In genomic region chr9:40871369-40872155, GRCm38 (mm10) we compare ENCODE assay signal across 8 mouse cellular contexts. TPM values are rescaled to one million over a fixed set of nuclear protein-coding genes. Genes with fewer than 3 reads are reported as not detected.
DNase-seq lines count a peak whose midpoint lies in the region; ATAC-seq and TF ChIP-seq lines count a peak whose summit lies in the region.
"Had no signal": no experiment of that assay in that cellular context is flagged by ENCODE, and none has a peak within 500 bp of the region (broad histone marks: within the 10 kb centered on the region; RNA-seq: fewer than 3 reads in every experiment).

No protein-coding gene starts in this region.

- H3K9ac ChIP-seq in hindbrain, embryonic 11.5 days (ENCODE audit: low read depth, low read length) = no peak overlapping the region

- peak overlapping the region; percentile 35 for H3K4me2 ChIP-seq in hindbrain, embryonic 11.5 days (replicated peaks; ENCODE audit: low read depth, low read length)

- H3K9me3 ChIP-seq in E14TG2a.4 (ENCODE audit: low read length) = no peaks in the 10 kb centered on the region
- no peaks in the 10 kb centered on the region for H3K9me3 ChIP-seq in hindbrain, embryonic 11.5 days (ENCODE audit: control insufficient read depth, low read length)
- H3K9me3 ChIP-seq in megakaryocyte, embryonic 14.5 days = 0 out of 2 replicates have a peak, but pooled peaks cover 3% of the 10 kb centered on the region

- no peak overlapping the region for H3K27ac ChIP-seq in hindbrain, embryonic 11.5 days (ENCODE audit: low read depth, low read length)

- DNase-seq in B cell, adult 2 months = peak; percentile 4 to 7
- peak; percentile 66 for DNase-seq in hindbrain, embryonic 11.5 days (ENCODE audit: low spot score)
- no peak for DNase-seq in cerebellum, postnatal 4 days (ENCODE audit: low spot score in 2 of 2)
- no peak for DNase-seq in layer of hippocampus, adult 9-11 months
- no peak for DNase-seq in urinary bladder, adult 18-20 months (ENCODE audit: low spot score in 2 of 2)
- DNase-seq: thymus, postnatal 25 days had no signal

- no peak for ATAC-seq in hindbrain, embryonic 11.5 days (ENCODE audit: low FRiP score)

- peak overlapping the region; percentile 80 for H3K4me3 ChIP-seq in E14TG2a.4 (replicated peaks; ENCODE audit: low read length)
- H3K4me3 ChIP-seq in hindbrain, embryonic 11.5 days (ENCODE audit: low read depth, low read length) = 0 out of 2 replicates have a peak overlapping the region, but pooled peaks have one; percentile 16
- peak overlapping the region; percentile 80 for H3K4me3 ChIP-seq in megakaryocyte, embryonic 14.5 days (replicated peaks)

- H3K36me3 ChIP-seq in E14TG2a.4 (ENCODE audit: insufficient read depth, low read length) = no peaks in the 10 kb centered on the region
- H3K36me3 ChIP-seq in hindbrain, embryonic 11.5 days (ENCODE audit: control insufficient read depth, insufficient read depth, low read length) = no peaks in the 10 kb centered on the region
- no peaks in the 10 kb centered on the region for H3K36me3 ChIP-seq in megakaryocyte, embryonic 14.5 days (replicated peaks; ENCODE audit: low read length)

- peaks cover 20% of the 10 kb centered on the region for H3K4me1 ChIP-seq in E14TG2a.4 (replicated peaks; ENCODE audit: low read depth, low read length)
- peaks cover 2% of the 10 kb centered on the region; the same call in 1 of the 2 replicates for H3K4me1 ChIP-seq in hindbrain, embryonic 11.5 days (replicated peaks; ENCODE audit: control insufficient read depth, insufficient read depth, low read length)
- H3K4me1 ChIP-seq in megakaryocyte, embryonic 14.5 days = peaks cover 18% of the 10 kb centered on the region

- H3K27me3 ChIP-seq in E14TG2a.4 (ENCODE audit: insufficient read depth, low read length) = peaks cover 70% of the 10 kb centered on the region
- H3K27me3 ChIP-seq in hindbrain, embryonic 11.5 days (ENCODE audit: control insufficient read depth, insufficient read depth, low read length) = peaks cover 73% of the 10 kb centered on the region
- H3K27me3 ChIP-seq in megakaryocyte, embryonic 14.5 days (replicated peaks) = peaks cover 74% of the 10 kb centered on the region

- TF ChIP-seq CTCF in E14TG2a.4 (conservative IDR thresholded peaks at IDR 0.05; ENCODE audit: low read length) = no peak

- 2% methylated on average over 34 of the region's 34 CpGs for WGBS in hindbrain, embryonic 11.5 days

RNA-seq across cellular contexts. Expression of gene Bsx, which starts 2.4 kb away (rescaled TPM):
- not detected in 2 replicates for polyA plus RNA-seq in hindbrain, embryonic 11.5 days (2014; fragmentation: Nextera tagmentation; extraction: Ambion mirVana)
- not detected in 2 replicates for polyA plus RNA-seq in megakaryocyte, embryonic 14.5 days (2012; ENCODE audit: insufficient read depth, low replicate concordance)

Comparison
In these comparisons a context has a peak if more than half of its experiments do, and no peak if none do; other contexts are left out.
1. DNase-seq: peak in B cell, adult 2 months (2 of 2) and hindbrain, embryonic 11.5 days (single experiment); none in cerebellum, postnatal 4 days (0 of 2), layer of hippocampus, adult 9-11 months (single experiment) and urinary bladder, adult 18-20 months (0 of 2).
2. H3K4me3 ChIP-seq: peak in every context shown above with its lines; median percentile 80 in E14TG2a.4; 80 in megakaryocyte, embryonic 14.5 days; 16 in hindbrain, embryonic 11.5 days.